Mouse (Mus musculus): Measurements from ENCODE around the gene Vwa8.

- TF ChIP-seq POLR2A (IDR thresholded peaks at IDR 0.05; ENCODE audit: insufficient read depth, low read depth, low read length) (no peak), CTCF (IDR thresholded peaks at IDR 0.05; ENCODE audit: insufficient read depth, low read depth, low read length) (no peak)
Observed at GRCm38 (mm10) chr14:79241656-79242385, 393.0 kb downstream of the Vwa8 start.

Data from olfactory bulb, adult 2 months (tissue).